Mouse (Mus musculus): ENCODE data around the gene Asic5.

GRCm38 (mm10) chr3:81943097-81943496 lies 39.0 kb upstream of the Asic5 start:
- TF ChIP-seq POLR2A (IDR thresholded peaks at IDR 0.05; ENCODE audit: borderline replicate concordance, low read depth, low read length): no peak
- TF ChIP-seq CTCF (IDR thresholded peaks at IDR 0.05; ENCODE audit: low read depth, low read length): no peak
